Mouse (Mus musculus) embryonic stem cell, embryonic (primary cell): ENCODE results near the gene Katnb1.

ENCODE experiments used
- CTCF ChIA-PET, 4 experiments: fragments of 300-600 bp in 2 of 4; fragments of 350-600 bp in 2 of 4; sonication (Branson Sonifier 250); formaldehyde crosslinking; loops; one replicate each; lab custom pipeline; 2022; ENCODE audit warnings: inconsistent platforms in 2 of 4; lab: Charles Lee
- POLR2A ChIA-PET, 4 experiments: fragments of 300-600 bp in 2 of 4; fragments of 350-600 bp in 2 of 4; sonication (Branson Sonifier 250); formaldehyde crosslinking; loops; one replicate each; lab custom pipeline; 2022; ENCODE audit warnings: antibody characterized with exemption in 4 of 4, inconsistent platforms in 1 of 4; lab: Charles Lee

Katnb1 gene

DNA sequence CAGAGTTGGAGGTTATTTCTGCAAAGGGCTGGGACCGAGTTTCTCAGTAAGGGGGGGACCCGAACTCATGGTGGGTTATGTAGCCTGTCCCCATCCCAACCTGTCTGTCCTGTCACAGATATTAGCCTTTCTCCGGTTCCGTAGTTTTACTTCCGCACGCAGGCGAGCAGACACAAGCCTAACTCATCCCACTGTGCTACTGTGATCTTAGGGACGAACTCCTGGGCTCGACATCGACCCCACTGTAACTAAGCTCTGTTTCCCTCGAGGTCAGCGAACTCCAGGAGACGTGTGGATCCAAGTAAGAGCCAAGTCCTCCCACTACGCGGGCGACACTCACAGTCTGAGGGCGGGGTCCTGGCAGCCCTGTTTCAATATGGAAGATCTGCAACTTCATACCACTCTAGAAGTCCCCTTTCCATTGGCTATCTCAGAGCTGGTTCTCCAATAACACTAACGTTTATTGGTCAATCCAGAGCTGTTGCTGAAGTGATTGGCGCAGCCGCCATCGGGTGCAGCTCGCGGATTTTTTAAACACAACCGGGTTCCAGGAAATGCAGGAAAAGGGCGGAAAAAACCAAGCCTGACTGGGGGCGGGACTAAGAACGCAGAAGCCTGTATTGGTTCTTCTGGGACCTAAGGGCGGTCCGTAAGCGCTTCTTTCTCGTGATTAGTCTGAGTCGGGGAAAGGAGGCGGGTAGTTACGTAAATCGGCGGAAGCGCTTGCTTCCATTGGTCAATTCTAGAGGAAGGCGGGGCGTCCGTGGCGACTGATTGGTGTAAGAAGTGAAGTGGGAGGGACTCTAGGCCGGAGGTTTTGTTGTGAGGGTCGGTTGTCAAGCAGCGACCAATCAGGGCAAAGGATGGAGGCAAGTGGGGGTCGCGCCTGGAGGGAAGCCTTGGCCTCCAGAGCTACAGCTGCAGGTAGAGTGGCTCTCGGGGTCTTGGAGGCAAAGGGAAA, at the start of gene Katnb1:
Gene Katnb1, plus strand, starts transcription at position 806 of the 961 bp plus-strand sequence.
- ChIA-PET POLR2A (interaction anchor here in 3 of 4 experiments (0.5 to 2.1 kb wide), 30 partner anchors 9 to 890 kb away, joined by 3 to 18 read pairs (median 4); partner anchors contain the start of genes Nup93 (in 1 of the 3), Usb1 (in 1 of the 3) and Zfp319 (in 1 of the 3)), CTCF (interaction anchor here in 3 of 4 experiments (0.6 to 2.2 kb wide), 19 partner anchors 12 to 155 kb away, joined by 3 to 21 read pairs (median 3); no protein-coding TSS in a partner anchor)

DNA sequence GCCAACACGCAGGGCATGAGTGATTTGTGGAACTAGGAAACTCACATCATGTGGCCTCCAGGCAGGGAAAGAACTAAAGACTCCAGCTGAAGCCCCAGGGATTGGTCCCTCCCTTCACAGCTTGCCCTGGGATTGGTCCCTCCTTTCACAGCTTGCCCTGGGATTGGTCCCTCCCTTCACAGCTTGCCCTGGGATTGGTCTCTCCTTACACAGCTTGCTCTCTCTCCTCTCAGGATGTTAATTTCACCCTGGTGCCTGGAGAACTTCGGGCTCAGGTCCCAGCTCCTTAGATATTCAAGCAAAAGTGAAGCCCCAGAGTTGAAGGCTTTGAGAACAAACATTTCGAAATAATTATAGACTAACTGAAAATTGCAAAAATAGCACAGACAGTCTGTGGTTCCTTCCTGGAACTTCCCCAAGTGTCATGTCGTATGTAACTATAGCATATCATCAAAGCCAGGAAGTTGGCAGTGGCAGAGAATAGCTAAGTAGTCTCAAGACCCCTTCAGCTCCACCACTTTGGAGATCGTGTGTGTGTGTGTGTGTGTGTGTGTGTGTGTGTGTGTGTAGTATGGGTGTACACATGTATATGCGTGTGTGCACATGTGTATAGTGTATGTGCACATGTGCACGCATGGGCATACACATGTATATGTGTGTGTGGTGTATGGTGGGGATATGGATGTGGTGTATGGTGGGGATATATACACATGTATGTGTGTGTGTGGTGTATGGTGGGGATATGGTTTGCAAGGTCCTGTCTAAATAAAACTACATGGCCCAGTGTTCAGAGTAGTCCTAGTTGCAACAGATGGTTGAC, 43.7 kb upstream of the Katnb1 start:
- CTCF ChIA-PET = interaction anchor here in 2 of 4 experiments (0.6 to 1.5 kb wide), 2 partner anchors 57 to 199 kb away, joined by 3 read pairs; no protein-coding TSS in a partner anchor
- POLR2A ChIA-PET = interaction anchor here in 1 of 4 experiments (0.9 kb wide), 1 partner anchor 16 kb away, joined by 3 read pairs; no protein-coding TSS in a partner anchor

DNA sequence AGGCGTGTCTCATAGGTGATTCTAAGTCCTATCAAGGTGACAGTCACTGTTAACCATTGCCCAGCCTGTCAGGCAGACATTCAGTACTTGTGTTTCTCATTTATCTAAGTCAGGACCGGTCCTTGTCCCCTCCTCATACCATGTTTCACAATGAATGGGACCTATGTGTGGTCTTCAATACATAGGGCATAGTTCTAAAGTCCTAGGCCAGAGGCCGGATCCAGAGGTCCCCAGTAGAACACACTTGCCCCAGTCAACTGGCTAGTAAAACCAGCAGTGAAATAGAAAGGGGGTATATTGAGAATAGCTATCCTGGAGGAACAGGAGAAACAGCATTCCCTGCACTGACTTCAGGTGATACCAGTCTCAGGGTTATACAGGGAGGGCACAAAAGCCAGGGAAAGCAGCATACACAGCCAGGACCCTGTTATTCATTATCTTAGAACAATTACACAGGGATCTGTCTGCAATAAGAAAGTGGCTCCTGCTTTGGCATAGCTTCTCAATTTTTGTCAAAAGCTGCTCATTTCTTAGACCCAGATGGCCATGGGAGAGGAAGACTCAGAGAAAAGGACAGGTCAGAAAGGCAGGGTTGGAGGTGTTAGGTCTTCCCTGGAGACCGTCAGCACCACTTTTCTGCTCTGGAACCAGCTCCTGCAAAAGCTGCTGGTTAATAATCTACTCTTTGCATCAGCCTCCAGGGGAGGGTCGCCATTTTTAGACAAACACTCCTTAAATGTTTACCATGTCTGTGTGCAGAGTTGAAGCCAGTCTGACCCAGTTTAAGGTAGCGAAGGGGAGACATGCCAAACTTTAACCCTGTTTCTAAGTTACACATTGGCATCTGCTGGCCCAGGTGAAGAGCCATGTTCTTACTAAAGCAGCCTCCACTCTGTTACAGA, 38.9 kb upstream of the Katnb1 start:
- POLR2A ChIA-PET = no interaction called here
- CTCF ChIA-PET = interaction anchor here in 2 of 4 experiments (0.5 to 0.6 kb wide), 3 partner anchors 16 to 81 kb away, joined by 3 to 5 read pairs (median 3); no protein-coding TSS in a partner anchor

DNA sequence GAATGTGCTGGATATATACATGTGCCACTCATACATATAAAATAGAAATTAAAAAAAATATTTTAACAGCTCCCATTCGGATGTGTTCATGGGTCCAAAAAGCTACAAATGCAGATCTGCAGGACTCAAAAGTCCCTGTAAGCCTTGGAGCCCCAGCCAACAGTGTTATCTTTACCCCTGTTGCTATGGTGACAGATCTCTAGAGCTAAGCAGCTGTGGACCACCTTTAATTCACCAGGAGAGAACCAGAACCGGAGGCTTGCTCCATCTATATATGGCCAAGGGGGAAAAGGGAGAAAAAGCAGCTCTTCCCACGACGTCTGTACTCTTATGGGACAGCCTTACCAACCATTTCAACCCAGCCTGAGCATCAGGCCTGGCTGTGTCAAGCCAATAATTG, 36.2 kb upstream of the Katnb1 start:
- ChIA-PET POLR2A (no interaction called here), CTCF (interaction anchor here in 2 of 4 experiments (0.9 to 1.2 kb wide), 2 partner anchors 23 to 43 kb away, joined by 3 read pairs; no protein-coding TSS in a partner anchor)

DNA sequence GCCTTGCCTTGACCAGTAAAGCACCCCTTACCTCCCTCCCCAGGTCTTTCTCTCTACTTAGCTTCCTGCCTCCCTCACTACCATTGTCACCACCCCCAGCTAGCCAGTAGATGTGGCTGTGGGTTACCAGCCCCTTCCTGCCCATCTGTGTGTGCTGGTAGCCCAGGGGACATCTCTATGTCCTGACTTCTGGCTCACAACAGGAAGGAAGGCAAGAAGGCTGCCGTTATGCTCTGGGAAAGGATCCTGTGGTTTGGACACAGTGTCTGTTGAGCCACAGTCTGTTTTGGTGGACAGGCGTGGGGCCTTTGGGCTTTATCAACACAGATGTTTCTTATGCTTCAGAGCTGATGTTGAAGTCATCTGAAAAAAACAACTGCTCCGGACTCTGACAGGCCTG, 34.0 kb upstream of the Katnb1 start:
- ChIA-PET POLR2A (interaction anchor here in 1 of 4 experiments (0.6 kb wide), 1 partner anchor 125 kb away, joined by 4 read pairs; no protein-coding TSS in a partner anchor), CTCF (interaction anchor here in 1 of 4 experiments (0.9 to 1.0 kb wide), 2 partner anchors 22 to 92 kb away, joined by 3 read pairs; no protein-coding TSS in a partner anchor)

DNA sequence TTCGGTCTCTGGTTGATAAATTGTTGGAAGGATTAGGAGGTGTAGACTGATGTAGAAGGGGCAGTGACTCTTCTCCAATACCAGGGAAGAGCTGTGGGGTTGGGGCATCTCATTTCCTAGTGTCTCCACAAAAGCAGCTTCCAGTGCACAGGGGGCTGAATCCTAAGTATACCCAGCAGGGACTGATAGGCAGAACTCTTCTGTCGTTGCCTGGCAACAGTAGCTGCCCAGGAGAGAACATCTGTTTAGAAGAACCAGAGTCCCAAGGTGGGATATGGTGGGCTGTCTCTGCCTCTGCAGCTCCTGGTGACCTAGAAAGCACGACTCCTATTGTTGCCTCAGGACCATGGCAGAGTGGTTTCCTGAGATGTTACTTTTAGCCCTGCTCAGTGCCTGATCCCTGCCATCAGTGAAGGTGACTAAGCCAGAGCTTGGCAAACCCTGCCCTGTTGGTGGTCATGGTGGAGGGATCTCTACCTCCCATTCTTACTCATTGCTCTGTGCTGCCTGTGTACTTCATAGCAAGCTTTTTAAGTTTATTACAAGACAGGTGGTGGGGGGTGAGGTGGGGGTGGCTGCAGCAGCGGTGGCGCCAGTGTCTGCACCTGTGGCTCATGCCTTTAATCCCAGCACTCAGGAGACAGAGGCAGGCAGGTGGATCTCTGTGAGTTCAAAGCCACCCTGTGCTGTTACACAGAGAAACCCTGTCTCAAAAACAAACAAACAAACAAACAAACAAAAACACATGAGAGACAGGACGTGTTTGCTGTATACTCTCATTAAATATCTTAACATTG, 32.9 kb upstream of the Katnb1 start:
- ChIA-PET CTCF (interaction anchor here in 2 of 4 experiments (0.6 to 1.0 kb wide), 3 partner anchors 20 to 93 kb away, joined by 3 read pairs; no protein-coding TSS in a partner anchor), POLR2A (no interaction called here)

DNA sequence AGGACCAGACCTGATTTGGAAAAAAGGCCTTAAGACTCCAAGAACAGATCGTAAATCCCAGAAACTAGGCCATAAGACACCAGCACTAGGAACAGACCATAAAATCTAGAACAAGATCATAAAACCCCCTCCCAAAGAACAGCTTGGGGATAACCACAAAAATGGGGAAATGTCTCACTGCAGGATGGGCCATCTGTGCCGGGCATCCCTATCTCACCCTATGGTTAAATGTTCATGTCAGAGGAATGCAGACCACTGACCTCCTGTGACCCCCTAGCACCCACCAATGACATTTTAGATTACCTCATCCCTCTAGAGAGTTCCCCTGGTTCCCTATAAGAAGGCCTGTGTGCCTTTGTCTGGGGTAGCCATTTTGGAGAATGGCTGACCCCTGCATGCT, 31.4 kb upstream of the Katnb1 start:
- CTCF ChIA-PET = no interaction called here
- POLR2A ChIA-PET = no interaction called here

DNA sequence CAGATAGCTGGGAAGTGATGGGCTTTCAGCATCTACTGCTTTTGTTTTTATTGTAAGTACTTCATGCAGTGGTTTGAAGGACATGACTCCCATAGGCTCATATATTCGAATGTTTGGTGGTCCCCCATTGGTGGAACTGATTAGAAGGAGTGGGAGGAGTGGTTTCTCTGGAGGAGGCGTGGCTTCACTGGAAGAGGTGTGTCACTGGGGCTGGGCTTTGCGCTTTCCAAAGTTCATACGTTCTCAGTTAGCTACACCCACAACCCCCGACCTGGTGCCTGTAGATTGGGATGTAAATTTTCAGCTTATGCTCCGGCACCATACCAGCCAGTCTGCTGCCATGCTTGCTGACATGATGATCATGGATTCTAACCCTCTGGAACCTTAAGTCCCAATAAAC, 26.5 kb upstream of the Katnb1 start:
- CTCF ChIA-PET = interaction anchor here in 1 of 4 experiments (0.5 to 1.0 kb wide), 2 partner anchors 13 to 73 kb away, joined by 4 to 6 read pairs; no protein-coding TSS in a partner anchor
- POLR2A ChIA-PET = interaction anchor here in 3 of 4 experiments (0.6 to 1.7 kb wide), 6 partner anchors 10 to 108 kb away, joined by 3 to 4 read pairs (median 3); no protein-coding TSS in a partner anchor

DNA sequence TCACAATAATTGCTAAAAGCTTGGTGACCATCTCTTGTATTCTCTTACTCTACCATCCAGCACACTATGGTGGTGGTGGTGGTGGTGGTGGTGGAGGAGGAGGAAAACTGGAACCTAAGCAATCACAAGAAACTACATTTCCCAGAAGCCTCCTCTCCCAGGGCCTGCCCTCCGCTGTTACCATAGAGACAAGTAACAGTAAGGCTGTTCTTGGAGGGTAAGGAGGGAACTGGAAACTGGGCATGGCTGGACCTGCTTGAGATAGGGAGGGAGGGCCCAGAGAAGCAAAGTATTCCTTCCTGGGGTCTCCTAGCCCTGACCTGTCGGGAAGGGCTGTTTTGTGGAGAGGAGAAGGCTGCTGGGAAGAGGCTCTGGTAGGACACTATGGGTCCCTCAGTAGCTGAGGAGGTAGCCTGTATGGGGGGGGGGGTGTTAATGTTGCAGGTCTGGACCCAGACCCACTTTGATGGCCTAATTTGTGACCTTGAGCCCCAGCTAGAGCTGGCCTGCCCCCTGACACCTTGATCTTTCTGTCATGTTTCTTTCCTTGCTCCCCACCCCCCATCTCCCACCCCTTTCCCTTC, 26.0 kb upstream of the Katnb1 start, which contains the start of gene Drc7:
Gene Drc7, plus strand, starts transcription at position 177 of the 584 bp plus-strand sequence.
- POLR2A ChIA-PET = interaction anchor here in 2 of 4 experiments (0.6 to 1.7 kb wide), 3 partner anchors 28 to 109 kb away, joined by 3 read pairs; no protein-coding TSS in a partner anchor
- CTCF ChIA-PET = interaction anchor here in 3 of 4 experiments (0.6 to 1.0 kb wide), 4 partner anchors 13 to 563 kb away, joined by 3 to 11 read pairs (median 5); no protein-coding TSS in a partner anchor

DNA sequence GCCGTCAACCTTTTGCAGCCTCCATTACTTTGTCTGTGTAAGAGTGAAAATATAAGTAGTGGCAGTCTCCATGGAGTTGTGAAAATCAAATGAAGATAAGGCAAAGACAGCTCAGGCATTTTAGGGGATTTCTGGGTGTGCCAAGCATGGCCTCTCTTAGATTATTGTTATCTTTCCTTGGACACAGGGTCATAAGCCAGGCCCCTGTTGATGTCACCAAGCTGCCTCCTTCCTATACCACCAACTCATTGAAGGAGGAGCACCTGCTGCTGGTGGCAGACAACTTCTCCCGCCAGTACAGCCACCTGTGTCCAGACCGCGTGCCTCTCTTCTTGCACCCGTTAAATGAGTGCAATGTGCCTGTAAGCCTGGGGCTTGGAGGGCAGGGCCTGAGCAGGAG, 24.6 kb upstream of the Katnb1 start:
- ChIA-PET CTCF (interaction anchor here in 2 of 4 experiments (0.6 to 3.1 kb wide), 4 partner anchors 11 to 283 kb away, joined by 5 to 13 read pairs (median 8); no protein-coding TSS in a partner anchor), POLR2A (interaction anchor here in 2 of 4 experiments (0.6 to 2.5 kb wide), 3 partner anchors 9 to 510 kb away, joined by 3 to 8 read pairs (median 3); partner anchors contain the start of gene Katnb1 (in 1 of the 2))

DNA sequence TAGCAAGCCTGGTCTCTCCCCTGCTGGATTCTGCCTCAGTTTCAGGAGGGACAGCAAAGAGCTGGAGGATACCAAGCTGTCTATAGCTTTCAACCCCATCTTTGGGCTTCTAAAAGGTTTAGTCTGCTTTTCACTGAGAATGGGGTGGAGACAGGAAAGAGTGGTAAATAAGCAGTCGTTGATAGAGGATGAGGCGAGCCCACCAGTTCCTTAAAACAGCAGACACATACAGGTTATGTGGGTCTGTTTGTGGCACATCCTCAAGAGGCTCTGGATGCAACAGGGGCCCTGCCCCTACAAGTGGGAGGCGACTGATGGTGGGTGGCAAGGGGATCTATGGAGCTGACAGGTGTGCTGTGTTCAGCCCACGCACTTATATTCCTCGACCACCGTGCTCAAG, 22.3 kb upstream of the Katnb1 start:
- CTCF ChIA-PET = interaction anchor here in 2 of 4 experiments (1.3 to 3.1 kb wide), 2 partner anchors 9 kb away, joined by 7 to 13 read pairs; no protein-coding TSS in a partner anchor

DNA sequence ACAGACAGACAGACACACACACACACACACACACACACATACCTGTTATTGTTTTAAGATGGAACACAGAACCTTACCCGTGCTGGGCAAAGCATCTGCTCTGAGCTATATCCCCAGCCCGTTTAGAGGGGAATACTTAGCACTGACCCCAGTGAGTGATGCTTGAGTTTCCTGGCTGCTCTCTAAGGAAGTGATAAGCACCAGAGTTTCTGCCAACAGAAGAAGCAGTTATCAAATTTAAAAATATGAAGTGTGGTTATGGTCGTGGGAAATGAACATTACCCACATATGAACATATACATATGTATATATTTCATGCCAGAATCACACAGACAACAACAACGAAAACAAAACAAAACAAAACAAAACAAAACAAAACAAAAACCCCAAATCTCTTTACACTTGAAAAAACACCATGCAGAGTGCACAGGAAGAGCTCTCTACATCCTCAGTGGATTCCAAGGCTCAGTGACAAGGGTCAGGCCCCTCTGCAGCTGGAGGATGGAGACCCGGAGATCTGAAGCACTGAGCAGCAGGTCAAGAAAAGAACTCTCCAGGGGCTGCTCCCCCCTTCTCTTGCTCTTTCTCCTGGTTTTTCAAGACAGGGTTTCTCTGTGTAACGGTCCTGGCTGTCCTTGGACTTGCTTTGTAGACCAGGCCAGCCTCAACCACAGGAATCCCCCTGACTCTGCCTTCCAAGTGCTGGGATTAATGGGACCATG, 21.0 kb upstream of the Katnb1 start:
- ChIA-PET POLR2A (interaction anchor here in 1 of 4 experiments (1.0 kb wide), 1 partner anchor 140 kb away, joined by 3 read pairs; no protein-coding TSS in a partner anchor), CTCF (interaction anchor here in 1 of 4 experiments (1.0 kb wide), 1 partner anchor 105 kb away, joined by 3 read pairs; no protein-coding TSS in a partner anchor)

More for the DNA sequence above, 22.3 kb upstream of the Katnb1 start:
- POLR2A ChIA-PET = interaction anchor here in 1 of 4 experiments (0.5 kb wide), 1 partner anchor 23 kb away, joined by 5 read pairs; no protein-coding TSS in a partner anchor

DNA sequence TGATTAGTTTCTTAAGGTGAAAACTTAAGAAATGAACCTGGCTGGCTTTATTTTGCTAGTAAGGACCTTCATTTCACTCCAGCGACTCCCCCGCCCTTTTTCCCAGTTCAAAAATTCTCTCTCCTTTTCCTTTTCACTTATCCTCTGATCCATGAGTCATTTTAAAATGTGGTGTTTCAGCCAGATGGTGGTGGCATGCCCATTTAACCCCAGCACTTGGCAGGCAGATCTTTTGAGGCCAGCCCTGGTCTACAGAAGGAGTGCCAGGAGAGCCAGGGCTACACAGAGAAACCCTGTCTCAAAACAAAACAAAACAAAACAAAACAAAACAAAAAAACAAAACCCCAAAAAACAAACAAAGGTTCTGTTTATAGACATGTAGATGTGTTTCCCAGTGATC, 16.5 kb upstream of the Katnb1 start:
- POLR2A ChIA-PET = interaction anchor here in 3 of 4 experiments (0.5 to 1.6 kb wide), 6 partner anchors 11 to 715 kb away, joined by 3 to 4 read pairs (median 3); partner anchors contain the start of gene Katnb1 (in 1 of the 3)
- CTCF ChIA-PET = interaction anchor here in 3 of 4 experiments (0.7 to 1.3 kb wide), 4 partner anchors 11 to 490 kb away, joined by 3 to 6 read pairs (median 3); no protein-coding TSS in a partner anchor

DNA sequence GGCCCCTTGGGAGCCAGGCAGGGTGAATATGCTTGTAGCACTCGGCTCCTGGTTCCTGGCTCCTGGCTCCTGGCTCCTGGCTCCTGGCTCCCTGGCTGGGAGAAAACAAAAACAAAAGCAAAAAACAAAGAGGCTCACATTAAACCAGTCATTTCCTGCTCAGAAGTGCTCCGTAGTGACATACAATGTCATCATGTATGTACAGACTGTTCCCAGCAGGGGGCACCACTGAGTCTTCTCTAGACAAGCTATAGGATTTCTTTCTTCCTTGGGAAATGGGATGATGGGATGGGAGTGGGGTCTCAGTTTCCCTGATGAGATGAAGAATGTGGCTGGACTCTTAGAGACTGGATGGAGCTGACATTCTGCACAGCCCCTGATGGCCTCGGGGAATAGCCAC, 13.4 kb upstream of the Katnb1 start:
- ChIA-PET POLR2A (interaction anchor here in 3 of 4 experiments (0.6 to 2.0 kb wide), 13 partner anchors 10 to 648 kb away, joined by 3 to 18 read pairs (median 5); partner anchors contain the start of genes Katnb1 (in 3 of the 3), Setd6 (in 1 of the 3) and Usb1 (in 1 of the 3)), CTCF (interaction anchor here (0.5 to 2.3 kb wide), 54 partner anchors 8 to 629 kb away, joined by 3 to 27 read pairs (median 4); partner anchors contain the start of genes Katnb1 (in 3 of the 4), Kifc3 (in 3 of the 4), Drc7 (in 1 of the 4) and Usb1 (in 1 of the 4))
